Mouse (Mus musculus): ENCODE results near the gene Kcnmb3. TPM values are rescaled to one million over a fixed set of nuclear protein-coding genes. Genes with fewer than 3 reads are reported as not detected.
A peak's percentile ranks its signal among the peaks of the same experiment; 100 is the strongest.

The Kcnmb3 gene
- polyA plus RNA-seq, 1 experiment from 2014 or later, result 0.21 TPM

- Histone ChIP-seq H3K4me2 (no peak overlapping the region), H3K4me3 (ENCODE audit: low read depth, low read length) (no peak overlapping the region), H3K4me1 (ENCODE audit: insufficient read depth) (no peaks in the 10 kb centered on the region), H3K27me3 (ENCODE audit: insufficient read depth, low read length) (no peaks in the 10 kb centered on the region), H3K9ac (no peak overlapping the region), H3K9me3 (ENCODE audit: low read depth, low read length) (no peaks in the 10 kb centered on the region), H3K36me3 (ENCODE audit: insufficient read depth) (no peaks in the 10 kb centered on the region), H3K27ac (ENCODE audit: low read depth) (no peak overlapping the region)
- peak; percentile 61 for DNase-seq
- ATAC-seq (ENCODE audit: insufficient read depth), result no peak
- 52% methylated on average over 11 of the region's 11 CpGs for WGBS
- no peak for TF ChIP-seq CTCF (IDR thresholded peaks at IDR 0.05; ENCODE audit: low read depth)
These were observed 14.6 kb upstream of the Kcnmb3 start for GRCm38 (mm10) chr3:32506366-32507225.

GRCm38 (mm10) chr3:32505841-32506240, 13.8 kb upstream of the Kcnmb3 start:
- Histone ChIP-seq H3K27ac (ENCODE audit: low read depth) (no peak overlapping the region), H3K4me3 (ENCODE audit: low read depth, low read length) (no peak overlapping the region), H3K9me3 (ENCODE audit: low read depth, low read length) (no peaks in the 10 kb centered on the region), H3K4me1 (ENCODE audit: insufficient read depth) (no peaks in the 10 kb centered on the region), H3K4me2 (no peak overlapping the region), H3K27me3 (ENCODE audit: insufficient read depth, low read length) (no peaks in the 10 kb centered on the region), H3K9ac (no peak overlapping the region), H3K36me3 (ENCODE audit: insufficient read depth) (no peaks in the 10 kb centered on the region)
- DNase-seq, result no peak
- WGBS, result 65% methylated on average over 3 of the region's 3 CpGs
- no peak for TF ChIP-seq CTCF (IDR thresholded peaks at IDR 0.05; ENCODE audit: low read depth)
- no peak for ATAC-seq (ENCODE audit: insufficient read depth)

- Histone ChIP-seq H3K27ac (ENCODE audit: low read depth) (no peak overlapping the region), H3K4me2 (no peak overlapping the region), H3K9me3 (ENCODE audit: low read depth, low read length) (no peaks in the 10 kb centered on the region), H3K9ac (no peak overlapping the region), H3K36me3 (ENCODE audit: insufficient read depth) (no peaks in the 10 kb centered on the region), H3K27me3 (ENCODE audit: insufficient read depth, low read length) (no peaks in the 10 kb centered on the region), H3K4me3 (ENCODE audit: low read depth, low read length) (no peak overlapping the region), H3K4me1 (ENCODE audit: insufficient read depth) (no peaks in the 10 kb centered on the region)
- 87% methylated on average over 2 of the region's 2 CpGs for WGBS
- TF ChIP-seq CTCF (IDR thresholded peaks at IDR 0.05; ENCODE audit: low read depth), result no peak
- ATAC-seq (ENCODE audit: insufficient read depth) (no peak), DNase-seq (no peak)
These were observed 8.3 kb upstream of the Kcnmb3 start for GRCm38 (mm10) chr3:32500346-32500745.

- H3K9ac ChIP-seq, result no peak overlapping the region
- H3K9me3 ChIP-seq (ENCODE audit: low read depth, low read length), result no peaks in the 10 kb centered on the region
- no peak for TF ChIP-seq CTCF (IDR thresholded peaks at IDR 0.05; ENCODE audit: low read depth)
- no peak for ATAC-seq (ENCODE audit: insufficient read depth)
- no peaks in the 10 kb centered on the region for H3K27me3 ChIP-seq (ENCODE audit: insufficient read depth, low read length)
- no peaks in the 10 kb centered on the region for H3K4me1 ChIP-seq (ENCODE audit: insufficient read depth)
- no peak overlapping the region for H3K4me2 ChIP-seq
- H3K27ac ChIP-seq (ENCODE audit: low read depth), result no peak overlapping the region
- no peak overlapping the region for H3K4me3 ChIP-seq (ENCODE audit: low read depth, low read length)
- 100% methylated on average over 1 of the region's 1 CpGs for WGBS
- no peaks in the 10 kb centered on the region for H3K36me3 ChIP-seq (ENCODE audit: insufficient read depth)
- no peak for DNase-seq
These were observed 4.7 kb upstream of the Kcnmb3 start for GRCm38 (mm10) chr3:32496711-32497070.

- no peaks in the 10 kb centered on the region for H3K36me3 ChIP-seq (ENCODE audit: insufficient read depth)
- WGBS, result 45% methylated on average over 8 of the region's 8 CpGs
- DNase-seq, result no peak
- no peak overlapping the region for H3K9ac ChIP-seq
- no peak overlapping the region for H3K27ac ChIP-seq (ENCODE audit: low read depth)
- TF ChIP-seq CTCF (IDR thresholded peaks at IDR 0.05; ENCODE audit: low read depth), result no peak
- H3K4me2 ChIP-seq, result no peak overlapping the region
- H3K27me3 ChIP-seq (ENCODE audit: insufficient read depth, low read length), result no peaks in the 10 kb centered on the region
- H3K4me1 ChIP-seq (ENCODE audit: insufficient read depth), result no peaks in the 10 kb centered on the region
- no peak overlapping the region for H3K4me3 ChIP-seq (ENCODE audit: low read depth, low read length)
- H3K9me3 ChIP-seq (ENCODE audit: low read depth, low read length), result no peaks in the 10 kb centered on the region
- no peak for ATAC-seq (ENCODE audit: insufficient read depth)
These were observed 4.1 kb upstream of the Kcnmb3 start for GRCm38 (mm10) chr3:32495856-32496710.

- no peaks in the 10 kb centered on the region for H3K27me3 ChIP-seq (ENCODE audit: insufficient read depth, low read length)
- no peaks in the 10 kb centered on the region for H3K36me3 ChIP-seq (ENCODE audit: insufficient read depth)
- H3K4me3 ChIP-seq (ENCODE audit: low read depth, low read length), result no peak overlapping the region
- no peak for ATAC-seq (ENCODE audit: insufficient read depth)
- H3K27ac ChIP-seq (ENCODE audit: low read depth), result no peak overlapping the region
- WGBS, result 66% methylated on average over 8 of the region's 8 CpGs
- no peaks in the 10 kb centered on the region for H3K9me3 ChIP-seq (ENCODE audit: low read depth, low read length)
- H3K9ac ChIP-seq, result no peak overlapping the region
- DNase-seq, result no peak
- no peak for TF ChIP-seq CTCF (IDR thresholded peaks at IDR 0.05; ENCODE audit: low read depth)
- H3K4me2 ChIP-seq, result no peak overlapping the region
- no peaks in the 10 kb centered on the region for H3K4me1 ChIP-seq (ENCODE audit: insufficient read depth)
These were observed 3.2 kb upstream of the Kcnmb3 start for GRCm38 (mm10) chr3:32495088-32495770.
